Mouse (Mus musculus): ENCODE results near the gene Obp2a. TPM values are rescaled to one million over a fixed set of nuclear protein-coding genes. Genes with fewer than 3 reads are reported as not detected.
"Not testable (repeated sequence)": the region's sequence is repeated elsewhere in the genome, so short reads cannot be mapped to it uniquely, and the experiment has no call there.

Gene Obp2a
- polyA plus RNA-seq, 1 experiment from 2014 or later: not detected

GRCm38 (mm10) chr2:25733199-25733930 lies 33.5 kb downstream of the Obp2a start:
- DNase-seq (ENCODE audit: extremely low spot score, low spot score): no peak
- Histone ChIP-seq H3K4me3 (no peak overlapping the region), H3K27ac (no peak overlapping the region), H3K36me3 (replicated peaks) (no peaks in the 10 kb centered on the region), H3K9me3 (no peaks in the 10 kb centered on the region; the same call in 1 of the 2 replicates), H3K27me3 (ENCODE audit: poor library complexity, severe bottlenecking) (no peaks in the 10 kb centered on the region), H3K4me1 (no peaks in the 10 kb centered on the region)
- 67% methylated on average over 2 of the region's 2 CpGs for WGBS

GRCm38 (mm10) chr2:25736709-25737108 lies 36.9 kb downstream of the Obp2a start, which contains the start of gene Obp2b:
Gene Obp2b, plus strand, starts transcription at chr2:25737009.
- 91% methylated on average over 3 of the region's 3 CpGs for WGBS
- H3K4me3 ChIP-seq; H3K36me3 ChIP-seq (replicated peaks); DNase-seq (ENCODE audit: extremely low spot score, low spot score); H3K27me3 ChIP-seq (ENCODE audit: poor library complexity, severe bottlenecking); H3K4me1 ChIP-seq; H3K9me3 ChIP-seq; H3K27ac ChIP-seq: not testable (repeated sequence)

- no peaks in the 10 kb centered on the region for H3K4me1 ChIP-seq
- 81% methylated on average over 1 of the region's 1 CpGs for WGBS
- no peak for DNase-seq (ENCODE audit: extremely low spot score, low spot score)
Measured at GRCm38 (mm10) chr2:25741671-25742070, 41.8 kb downstream of the Obp2a start.

More at GRCm38 (mm10) chr2:25741671-25742070, 41.8 kb downstream of the Obp2a start:
- Histone ChIP-seq H3K27ac (no peak overlapping the region), H3K9me3 (no peaks in the 10 kb centered on the region), H3K27me3 (ENCODE audit: poor library complexity, severe bottlenecking) (no peaks in the 10 kb centered on the region), H3K4me3 (no peak overlapping the region), H3K36me3 (replicated peaks) (no peaks in the 10 kb centered on the region)

Other genes starting within 250 kb of the Obp2a start
- gene Clic3, start 243.2 kb upstream of the Obp2a start, polyA plus RNA-seq (2016; fragmentation: Nextera tagmentation; extraction: Ambion mirVana): 0.57 TPM in 2 replicates
- gene Paxx, start 238.9 kb upstream of the Obp2a start, polyA plus RNA-seq (2016; fragmentation: Nextera tagmentation; extraction: Ambion mirVana): 12.4 and 15.5 TPM in 2 replicates
- 0.31 TPM in 1 of 2 replicates, not detected in the other for gene Ptgds, start 230.0 kb upstream of the Obp2a start, polyA plus RNA-seq (2016; fragmentation: Nextera tagmentation; extraction: Ambion mirVana)
- gene Lcn12, start 206.1 kb upstream of the Obp2a start, polyA plus RNA-seq (2016; fragmentation: Nextera tagmentation; extraction: Ambion mirVana): not detected in 2 replicates
- 90.7 and 93.9 TPM in 2 replicates for gene Fbxw5, start 199.3 kb upstream of the Obp2a start, polyA plus RNA-seq (2016; fragmentation: Nextera tagmentation; extraction: Ambion mirVana)
- 6.3 and 7.2 TPM in 2 replicates for gene C8g, start 198.3 kb upstream of the Obp2a start, polyA plus RNA-seq (2016; fragmentation: Nextera tagmentation; extraction: Ambion mirVana)
- 40.2 and 42.6 TPM in 2 replicates for gene Traf2, start 153.1 kb upstream of the Obp2a start, polyA plus RNA-seq (2016; fragmentation: Nextera tagmentation; extraction: Ambion mirVana)
- gene Edf1, start 142.2 kb upstream of the Obp2a start, polyA plus RNA-seq (2016; fragmentation: Nextera tagmentation; extraction: Ambion mirVana): 337 and 341 TPM in 2 replicates
- gene Mamdc4, start 125.2 kb upstream of the Obp2a start, polyA plus RNA-seq (2016; fragmentation: Nextera tagmentation; extraction: Ambion mirVana): 5.0 and 7.0 TPM in 2 replicates
- 162 and 165 TPM in 2 replicates for gene Phpt1, start 124.8 kb upstream of the Obp2a start, polyA plus RNA-seq (2016; fragmentation: Nextera tagmentation; extraction: Ambion mirVana)
- gene Ajm1, start 118.3 kb upstream of the Obp2a start, polyA plus RNA-seq (2016; fragmentation: Nextera tagmentation; extraction: Ambion mirVana): 0.02 TPM in 1 of 2 replicates, not detected in the other
- gene Rabl6, start 91.5 kb upstream of the Obp2a start, polyA plus RNA-seq (2016; fragmentation: Nextera tagmentation; extraction: Ambion mirVana): 78.3 and 80.8 TPM in 2 replicates
- gene Ccdc183, start 82.4 kb upstream of the Obp2a start, polyA plus RNA-seq (2016; fragmentation: Nextera tagmentation; extraction: Ambion mirVana): 0.09 TPM in 2 replicates
- 16.4 and 17.9 TPM in 2 replicates for gene Tmem141, start 78.0 kb upstream of the Obp2a start, polyA plus RNA-seq (2016; fragmentation: Nextera tagmentation; extraction: Ambion mirVana)
- 0.30 and 0.37 TPM in 2 replicates for gene Fcna, start 72.0 kb upstream of the Obp2a start, polyA plus RNA-seq (2016; fragmentation: Nextera tagmentation; extraction: Ambion mirVana)
- gene Lcn8, start 46.9 kb upstream of the Obp2a start, polyA plus RNA-seq (2016; fragmentation: Nextera tagmentation; extraction: Ambion mirVana): not detected in 2 replicates
- gene Lcn5, start 42.1 kb upstream of the Obp2a start, polyA plus RNA-seq (2016; fragmentation: Nextera tagmentation; extraction: Ambion mirVana): not detected in 2 replicates
- gene Lcn6, start 23.3 kb upstream of the Obp2a start, polyA plus RNA-seq (2016; fragmentation: Nextera tagmentation; extraction: Ambion mirVana): not detected in 2 replicates
- not detected in 2 replicates for gene Lcn10, start 17.3 kb upstream of the Obp2a start, polyA plus RNA-seq (2016; fragmentation: Nextera tagmentation; extraction: Ambion mirVana)
- 75.6 and 76.1 TPM in 2 replicates for gene Bmyc, start 6.7 kb downstream of the Obp2a start, polyA plus RNA-seq (2016; fragmentation: Nextera tagmentation; extraction: Ambion mirVana)
- gene Obp2b, start 37.0 kb downstream of the Obp2a start, polyA plus RNA-seq (2016; fragmentation: Nextera tagmentation; extraction: Ambion mirVana): not detected in 2 replicates
- not detected in 2 replicates for gene Lcn3, start 65.5 kb downstream of the Obp2a start, polyA plus RNA-seq (2016; fragmentation: Nextera tagmentation; extraction: Ambion mirVana)
- gene Lcn11, start 77.0 kb downstream of the Obp2a start, polyA plus RNA-seq (2016; fragmentation: Nextera tagmentation; extraction: Ambion mirVana): not detected in 2 replicates
- gene Gm13539, start 82.2 kb downstream of the Obp2a start, polyA plus RNA-seq (2016; fragmentation: Nextera tagmentation; extraction: Ambion mirVana): not detected in 2 replicates
- not detected in 2 replicates for gene Glt6d1, start 115.8 kb downstream of the Obp2a start, polyA plus RNA-seq (2016; fragmentation: Nextera tagmentation; extraction: Ambion mirVana)
- gene Lcn9, start 123.1 kb downstream of the Obp2a start, polyA plus RNA-seq (2016; fragmentation: Nextera tagmentation; extraction: Ambion mirVana): not detected in 2 replicates
- gene Sohlh1, start 147.2 kb downstream of the Obp2a start, polyA plus RNA-seq (2016; fragmentation: Nextera tagmentation; extraction: Ambion mirVana): not detected in 2 replicates
- gene Kcnt1, start 163.7 kb downstream of the Obp2a start, polyA plus RNA-seq (2016; fragmentation: Nextera tagmentation; extraction: Ambion mirVana): 0.40 and 1.4 TPM in 2 replicates